Mouse (Mus musculus) liver, embryonic 12.5 days (tissue): Measurements from ENCODE around the gene Cct8. TPM values are rescaled to one million over a fixed set of nuclear protein-coding genes. Genes with fewer than 3 reads are reported as not detected.

Source experiments
- ATAC-seq: fragments of 200-750 bp; cut with Nextera tagmentation; 2 replicates; pipeline ENCODE4 v1.8.0; 2017; ENCODE audit warnings: moderate number of reproducible peaks, mild to moderate bottlenecking, moderate library complexity
- H3K27ac ChIP-seq: fragments of 300-500 bp; sonication (generic); 2 replicates; pipeline ENCODE4 v1.5.1; 2016; ENCODE audit warnings: mild to moderate bottlenecking
- H3K27me3 ChIP-seq: fragments of 300-500 bp; sonication (generic); replicated peaks from 2 replicates; pipeline ENCODE4 v1.6.1; 2016; ENCODE audit warnings: mild to moderate bottlenecking, moderate library complexity
- H3K36me3 ChIP-seq: fragments of 300-500 bp; sonication (generic); 2 replicates; pipeline ENCODE4 v1.6.1; 2016; ENCODE audit warnings: mild to moderate bottlenecking, moderate library complexity
- H3K4me1 ChIP-seq: fragments of 300-500 bp; sonication (generic); 2 replicates; pipeline ENCODE4 v1.6.1; 2016
- H3K4me2 ChIP-seq: fragments of 300-500 bp; sonication (generic); 2 replicates; pipeline ENCODE4 v1.6.1; 2016; ENCODE audit warnings: mild to moderate bottlenecking, moderate library complexity
- H3K4me3 ChIP-seq: fragments of 300-500 bp; sonication (generic); 2 replicates; pipeline ENCODE4 v1.5.1; 2016; ENCODE audit warnings: mild to moderate bottlenecking, moderate library complexity
- H3K9ac ChIP-seq: fragments of 300-500 bp; sonication (generic); 2 replicates; pipeline ENCODE4 v1.6.1; 2016; ENCODE audit warnings: mild to moderate bottlenecking, moderate library complexity
- H3K9me3 ChIP-seq: fragments of 300-500 bp; sonication (generic); replicated peaks from 2 replicates; pipeline ENCODE4 v1.6.1; 2016; ENCODE audit warnings: mild to moderate bottlenecking, moderate library complexity
- WGBS: fragments of 180-500 bp; shearing (Covaris S2); methylation state at CpG from one replicate; pipeline ENCODE4 v1.1.7; 2016; ENCODE audit not compliant: insufficient replicate concordance; 5-methylcytosine and 5-hydroxymethylcytosine counted together
- polyA plus RNA-seq: library from polyadenylated mRNA; unstranded; fragments of >200 nt; fragmentation: Nextera tagmentation; extraction: Ambion mirVana; gene quantifications from 2 replicates; pipeline ENCODE4 v1.2.1, GENCODE M21; 2016

The Cct8 gene
- polyA plus RNA-seq, 1 experiment from 2014 or later: 399 TPM

DNA sequence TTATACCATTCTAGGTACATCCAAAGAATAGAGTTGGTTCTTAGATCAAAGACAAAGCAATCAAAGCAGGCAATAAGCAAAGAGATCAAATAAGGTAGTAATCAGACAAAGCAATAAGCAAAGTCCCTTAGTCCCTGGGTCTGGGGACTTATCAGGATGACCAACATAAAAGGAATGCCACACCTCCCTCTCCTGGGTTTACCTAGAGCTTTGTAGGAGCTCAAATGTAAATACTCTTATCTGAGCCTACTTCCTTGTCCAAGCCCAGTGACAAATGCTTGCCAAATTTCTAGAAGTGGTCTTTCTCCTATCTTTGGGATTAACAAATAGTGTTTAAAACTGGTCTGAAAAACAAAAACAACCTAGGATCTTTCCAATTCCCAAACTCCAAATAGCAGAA, 52.4 kb downstream of the Cct8 start:
- no peaks in the 10 kb centered on the region for H3K27me3 ChIP-seq
- no peaks in the 10 kb centered on the region for H3K36me3 ChIP-seq
- ATAC-seq: no peak
- H3K9ac ChIP-seq: no peak overlapping the region
- H3K4me1 ChIP-seq: peaks cover 20% of the 10 kb centered on the region
- H3K27ac ChIP-seq: no peak overlapping the region
- H3K4me3 ChIP-seq: no peak overlapping the region
- no peak overlapping the region for H3K4me2 ChIP-seq
- H3K9me3 ChIP-seq: no peaks in the 10 kb centered on the region

DNA sequence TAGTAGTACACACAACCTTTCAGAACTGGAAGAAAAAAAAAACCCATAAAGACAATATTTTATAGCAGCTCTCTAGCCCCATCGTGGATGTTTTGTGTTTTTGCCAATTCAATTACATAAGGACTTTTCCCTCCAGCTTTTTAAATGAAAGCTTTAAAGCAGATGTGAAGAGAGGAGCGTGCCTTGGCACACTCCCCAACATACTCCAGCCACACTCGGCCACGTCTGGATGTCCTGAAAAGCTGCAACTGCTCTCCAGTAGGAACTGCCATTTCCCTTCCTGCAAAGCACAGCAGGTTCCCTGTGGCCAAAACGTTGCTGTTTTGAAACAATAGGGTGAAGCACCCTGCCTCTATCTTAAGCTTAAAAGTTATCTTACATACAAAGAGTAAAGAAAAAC, 53.4 kb downstream of the Cct8 start:
- Histone ChIP-seq H3K9me3 (no peaks in the 10 kb centered on the region), H3K4me1 (peaks cover 20% of the 10 kb centered on the region), H3K4me3 (no peak overlapping the region), H3K36me3 (no peaks in the 10 kb centered on the region), H3K27me3 (no peaks in the 10 kb centered on the region), H3K27ac (no peak overlapping the region), H3K4me2 (no peak overlapping the region), H3K9ac (no peak overlapping the region)
- WGBS: 58% methylated on average over 5 of the region's 5 CpGs
- ATAC-seq: no peak

DNA sequence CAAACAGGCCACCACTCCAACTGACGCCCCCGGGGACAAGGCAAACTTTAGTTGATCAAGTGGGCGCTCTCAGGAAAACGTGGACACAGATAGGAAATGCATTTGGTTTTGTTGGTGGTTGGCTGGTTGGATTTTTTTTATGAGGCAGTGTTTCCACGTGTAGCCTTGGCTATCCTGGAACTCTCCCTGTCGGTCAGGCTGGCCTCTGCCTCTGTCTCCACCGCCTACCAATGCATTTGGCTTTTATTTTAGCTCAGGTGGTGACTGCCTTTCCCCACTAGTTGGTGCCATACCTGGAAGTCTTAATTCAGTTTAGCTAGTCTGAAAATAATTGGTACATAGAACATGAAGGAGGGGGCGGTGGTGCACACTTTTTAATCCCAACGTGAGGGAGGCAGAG, 54.6 kb downstream of the Cct8 start:
- Histone ChIP-seq H3K4me2 (peak overlapping the region; percentile 85), H3K4me3 (peak overlapping the region; percentile 90), H3K9ac (peak overlapping the region; percentile 87), H3K36me3 (no peaks in the 10 kb centered on the region), H3K9me3 (no peaks in the 10 kb centered on the region), H3K27me3 (no peaks in the 10 kb centered on the region), H3K27ac (peak overlapping the region; percentile 87; the same call in 1 of the 2 replicates), H3K4me1 (peaks cover 20% of the 10 kb centered on the region)
- ATAC-seq: peak; percentile 24; the same call in 1 of the 2 replicates
- WGBS: 9% methylated on average over 9 of the region's 9 CpGs

DNA sequence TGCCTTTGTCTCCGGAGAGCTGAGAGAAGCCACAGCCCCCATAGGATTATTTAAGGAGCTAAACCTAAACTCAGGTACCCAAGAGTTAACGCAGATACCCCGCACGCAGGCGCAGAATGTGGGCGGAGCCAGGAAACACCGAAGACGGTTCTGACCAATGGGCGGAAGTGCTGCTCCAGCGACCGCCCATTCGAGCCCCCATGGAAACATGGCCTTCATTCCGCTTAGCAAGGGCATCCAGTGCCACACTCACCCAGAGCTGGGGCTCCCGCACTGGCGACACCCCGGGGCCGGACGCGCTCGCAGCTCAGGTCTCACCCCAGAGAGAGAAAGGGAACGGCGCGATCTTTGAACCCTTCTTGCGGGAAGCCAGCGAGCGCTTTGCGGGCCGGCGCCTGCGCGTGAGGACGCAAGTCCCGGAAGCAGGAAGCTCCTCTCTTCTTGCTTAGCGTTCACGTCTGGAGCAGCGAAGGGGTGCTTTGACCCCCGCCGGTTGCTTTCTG, 55.4 kb downstream of the Cct8 start, which contains the start of gene Rwdd2b:
TSS of gene Rwdd2b (minus strand) at position 390 of the 503 bp plus-strand sequence.
- H3K4me1 ChIP-seq: peaks cover 20% of the 10 kb centered on the region
- H3K27me3 ChIP-seq: no peaks in the 10 kb centered on the region
- peak within 1 kb of the TSS; percentile 87 for H3K27ac ChIP-seq
- peak; percentile 95 for ATAC-seq
- no peaks in the 10 kb centered on the region for H3K36me3 ChIP-seq
- H3K4me2 ChIP-seq: peak within 1 kb of the TSS; percentile 85
- H3K9ac ChIP-seq: peak within 1 kb of the TSS; percentile 87
- peak within 1 kb of the TSS; percentile 90 for H3K4me3 ChIP-seq
- under 1% methylated on average over 38 of the region's 38 CpGs for WGBS
- H3K9me3 ChIP-seq: no peaks in the 10 kb centered on the region

DNA sequence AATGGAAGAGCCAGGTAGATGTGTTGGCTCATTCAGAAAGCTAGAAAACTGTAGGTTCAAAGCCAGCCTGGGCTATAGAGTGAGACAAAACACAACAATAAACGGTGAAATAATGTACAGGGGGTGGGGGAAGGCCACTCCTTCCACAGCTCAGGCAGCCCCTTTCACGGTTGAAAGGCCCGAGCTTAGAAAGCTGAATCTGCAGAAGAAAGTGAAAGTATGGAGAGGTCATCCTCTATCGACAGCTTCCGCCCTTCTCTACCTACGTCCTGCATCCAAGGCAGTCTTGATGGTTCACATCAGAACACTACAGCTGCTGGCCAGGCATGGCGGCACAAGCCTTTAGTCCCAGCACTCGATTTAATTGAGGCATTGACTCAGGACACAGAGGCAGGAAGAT, 57.0 kb downstream of the Cct8 start:
- peaks cover 20% of the 10 kb centered on the region for H3K4me1 ChIP-seq
- H3K36me3 ChIP-seq: no peaks in the 10 kb centered on the region
- no peak overlapping the region for H3K4me2 ChIP-seq
- no peak overlapping the region for H3K4me3 ChIP-seq
- H3K9ac ChIP-seq: 0 out of 2 replicates have a peak overlapping the region, but pooled peaks have one; percentile 17
- H3K27ac ChIP-seq: no peak overlapping the region
- 81% methylated on average over 8 of the region's 8 CpGs for WGBS
- H3K27me3 ChIP-seq: no peaks in the 10 kb centered on the region
- no peak for ATAC-seq
- no peaks in the 10 kb centered on the region for H3K9me3 ChIP-seq

DNA sequence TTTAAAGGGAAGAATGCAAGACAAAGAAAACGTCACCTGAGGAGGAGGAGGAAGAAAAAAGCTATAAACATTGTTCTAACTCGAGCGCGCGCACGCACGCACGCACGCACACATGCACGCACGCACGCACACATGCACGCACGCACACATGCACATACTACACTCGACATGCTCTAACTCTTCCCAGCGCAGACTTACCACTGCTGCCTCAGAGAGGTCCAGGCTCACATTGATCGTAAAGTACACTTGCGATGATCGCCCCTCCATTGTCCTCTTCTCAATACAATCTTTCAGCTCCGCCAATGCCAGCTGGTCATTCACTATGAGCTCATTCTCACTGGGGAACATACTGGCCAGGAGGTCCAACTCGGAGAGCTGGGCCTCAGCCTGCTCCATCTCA, 58.6 kb downstream of the Cct8 start:
- no peaks in the 10 kb centered on the region for H3K9me3 ChIP-seq
- no peak overlapping the region for H3K4me3 ChIP-seq
- no peak overlapping the region for H3K27ac ChIP-seq
- 89% methylated on average over 21 of the region's 21 CpGs for WGBS
- no peaks in the 10 kb centered on the region for H3K36me3 ChIP-seq
- H3K4me1 ChIP-seq: peaks cover 24% of the 10 kb centered on the region
- no peak for ATAC-seq
- no peak overlapping the region for H3K4me2 ChIP-seq
- H3K27me3 ChIP-seq: no peaks in the 10 kb centered on the region
- H3K9ac ChIP-seq: no peak overlapping the region

DNA sequence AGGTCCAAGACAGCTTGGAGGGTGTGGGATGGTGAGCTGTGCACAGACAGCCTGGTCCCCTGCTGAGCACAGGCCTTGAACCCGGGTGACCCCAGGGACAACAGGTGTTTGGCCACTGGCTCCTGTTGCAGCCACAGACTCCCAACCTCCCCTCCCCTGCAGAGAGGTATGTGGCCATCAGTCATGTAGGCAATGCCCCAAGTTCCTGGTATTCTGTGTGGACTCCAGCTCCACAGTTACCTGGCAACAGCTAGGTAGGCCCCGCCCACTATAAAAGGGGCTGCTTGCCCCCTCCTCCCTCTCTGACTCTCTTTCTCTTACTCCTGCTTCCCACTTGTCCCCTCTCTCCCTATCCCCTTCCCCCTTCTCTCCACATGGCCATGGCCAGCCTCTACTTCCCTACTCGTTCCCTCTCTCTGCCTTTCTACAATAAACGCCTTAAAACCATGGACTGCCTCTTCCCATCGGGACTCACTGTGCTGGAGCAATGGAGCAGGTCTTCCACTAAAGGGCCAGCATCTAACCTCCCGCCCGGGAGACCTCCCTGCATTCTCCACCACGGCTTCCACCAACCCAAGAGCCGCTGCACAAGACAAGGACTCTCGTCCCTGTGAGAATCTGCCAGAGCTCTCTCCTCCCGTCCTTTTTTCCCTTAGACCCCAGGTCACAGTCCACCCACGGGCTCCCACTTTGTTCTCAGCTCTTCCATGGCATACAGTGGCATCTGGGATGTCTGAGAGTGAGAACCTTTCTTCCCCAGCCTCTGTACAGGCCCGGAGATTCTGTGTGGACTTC, 60.1 kb downstream of the Cct8 start:
- no peak overlapping the region for H3K4me3 ChIP-seq
- 72% methylated on average over 13 of the region's 13 CpGs for WGBS
- peaks cover 23% of the 10 kb centered on the region for H3K4me1 ChIP-seq
- H3K27me3 ChIP-seq: no peaks in the 10 kb centered on the region
- no peak overlapping the region for H3K4me2 ChIP-seq
- H3K27ac ChIP-seq: no peak overlapping the region
- ATAC-seq: no peak
- no peak overlapping the region for H3K9ac ChIP-seq
- no peaks in the 10 kb centered on the region for H3K36me3 ChIP-seq
- no peaks in the 10 kb centered on the region for H3K9me3 ChIP-seq

DNA sequence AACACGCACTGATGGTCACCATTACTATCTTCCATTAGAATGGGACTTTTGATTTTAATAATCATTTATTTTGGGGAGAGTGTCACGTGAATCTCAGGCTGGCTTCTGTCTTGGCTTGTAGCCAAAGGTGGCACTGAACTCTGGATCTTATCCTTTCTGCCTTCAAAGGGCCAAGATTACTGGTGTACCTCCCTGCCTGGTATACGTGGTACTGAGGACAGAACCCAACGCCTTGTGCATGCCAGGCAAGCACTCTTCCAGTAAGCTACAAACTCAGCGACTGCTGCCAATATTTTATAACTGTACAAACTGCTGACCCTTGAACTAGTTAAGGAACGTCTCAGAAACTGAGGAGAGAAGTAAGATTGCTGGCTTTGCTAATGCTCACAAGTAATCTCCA, 60.7 kb downstream of the Cct8 start:
- Histone ChIP-seq H3K27ac (no peak overlapping the region), H3K27me3 (no peaks in the 10 kb centered on the region), H3K4me2 (no peak overlapping the region), H3K4me1 (peaks cover 29% of the 10 kb centered on the region), H3K36me3 (no peaks in the 10 kb centered on the region), H3K9me3 (no peaks in the 10 kb centered on the region), H3K4me3 (no peak overlapping the region), H3K9ac (no peak overlapping the region)
- 65% methylated on average over 6 of the region's 6 CpGs for WGBS
- ATAC-seq: no peak

DNA sequence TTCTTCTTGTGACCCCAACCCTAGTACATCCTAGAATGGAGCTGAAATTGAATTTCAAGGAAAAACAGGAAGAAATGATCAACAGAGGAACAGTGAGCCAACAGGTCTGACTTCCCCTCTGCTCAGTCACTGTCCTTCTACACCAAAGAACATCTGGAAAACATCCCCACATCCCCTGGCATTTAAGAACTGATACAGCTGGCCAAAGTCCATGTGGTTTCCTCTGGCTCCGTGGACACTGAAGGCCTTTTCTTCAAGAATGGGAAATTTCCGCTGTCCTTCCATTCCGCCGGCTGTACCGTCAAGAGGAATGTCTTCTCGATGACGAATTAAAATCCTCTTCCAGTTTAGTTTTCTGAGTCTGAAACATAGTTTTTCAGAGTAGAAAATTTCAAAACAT, 61.4 kb downstream of the Cct8 start:
- H3K9me3 ChIP-seq: no peaks in the 10 kb centered on the region
- H3K9ac ChIP-seq: no peak overlapping the region
- no peak overlapping the region for H3K4me2 ChIP-seq
- 87% methylated on average over 7 of the region's 7 CpGs for WGBS
- H3K4me1 ChIP-seq: peaks cover 30% of the 10 kb centered on the region
- no peak overlapping the region for H3K27ac ChIP-seq
- H3K27me3 ChIP-seq: no peaks in the 10 kb centered on the region
- no peak overlapping the region for H3K4me3 ChIP-seq
- no peaks in the 10 kb centered on the region for H3K36me3 ChIP-seq
- ATAC-seq: no peak

Other genes with a start within 250 kb of the Cct8 start
- gene N6amt1, start 141.7 kb downstream of the Cct8 start, polyA plus RNA-seq: 10.2 and 10.3 TPM in 2 replicates
- gene Ltn1, start 63.3 kb downstream of the Cct8 start, polyA plus RNA-seq: 19.7 and 19.8 TPM in 2 replicates
- gene Rwdd2b, start 55.3 kb downstream of the Cct8 start, polyA plus RNA-seq: 6.9 and 7.9 TPM in 2 replicates
- gene Usp16, start 41.2 kb downstream of the Cct8 start, polyA plus RNA-seq: 25.2 and 27.2 TPM in 2 replicates
- gene Map3k7cl, start 57.5 kb upstream of the Cct8 start, polyA plus RNA-seq: not detected in 2 replicates
- gene Bach1, start 203.1 kb upstream of the Cct8 start, polyA plus RNA-seq: 8.8 and 10.6 TPM in 2 replicates